Mouse (Mus musculus) MEL-GATA-1-ER (cell line): ENCODE data around the gene Slfnl1.

Source experiments
- DNase-seq: peaks from one replicate; pipeline ENCODE4 v3.0.0-alpha.2; 2012; ENCODE audit warnings: low read depth; ENCODE audit errors: extremely low read depth

The Slfnl1 gene

GRCm38 (mm10) chr4:120581711-120582110, 49.7 kb downstream of the Slfnl1 start:
- no peak for DNase-seq
